Comparison of ENCODE assay signal across 26 mouse cellular contexts in the genomic region with DNA sequence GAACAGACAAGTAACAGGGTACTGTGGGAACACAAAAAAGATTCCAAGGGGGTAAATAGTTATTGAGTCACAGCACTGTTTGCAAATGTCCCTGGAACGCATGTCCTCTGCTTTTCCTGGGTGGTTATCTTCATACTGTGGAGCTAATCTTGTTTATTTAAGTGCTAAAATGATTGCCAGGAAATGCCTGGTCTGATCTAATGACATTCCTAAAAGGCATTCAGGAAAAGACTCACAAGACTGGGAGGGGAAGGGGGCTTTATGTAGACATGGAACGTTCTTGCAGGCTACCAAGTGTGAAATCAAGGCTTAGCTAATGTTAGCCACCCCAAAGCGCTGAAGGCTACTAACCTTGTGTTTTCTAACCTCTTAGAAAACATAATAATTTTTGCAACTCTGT.
DNase-seq lines count a peak whose midpoint lies in the region; ATAC-seq and TF ChIP-seq lines count a peak whose summit lies in the region.
"Had no signal": no experiment of that assay in that cellular context is flagged by ENCODE, and none has a peak within 500 bp of the region (broad histone marks: within the 10 kb centered on the region; RNA-seq: fewer than 3 reads in every experiment).

No protein-coding gene starts in this region.

- no peaks in the 10 kb centered on the region for H3K36me3 ChIP-seq in heart, embryonic 13.5 days
- no peaks in the 10 kb centered on the region for H3K36me3 ChIP-seq in kidney, embryonic 16.5 days (ENCODE audit: insufficient read depth, low read length)
- no peaks in the 10 kb centered on the region for H3K36me3 ChIP-seq in lung, postnatal 0 days (ENCODE audit: insufficient read depth, low read length)
- H3K36me3 ChIP-seq: embryonic facial prominence, embryonic 12.5 days; G1E; hindbrain, embryonic 10.5 days; intestine, embryonic 15.5 days; limb, embryonic 13.5 days; liver, embryonic 13.5 days; neural tube, embryonic 13.5 days had no signal

- no peak for TF ChIP-seq CTCF in lung, postnatal 0 days (IDR thresholded peaks at IDR 0.05)
- TF ChIP-seq CTCF in lung, adult 2 months (IDR thresholded peaks at IDR 0.05; ENCODE audit: insufficient read depth, low read length): no peak

- H3K4me2 ChIP-seq in heart, embryonic 13.5 days: 0 out of 2 replicates have a peak overlapping the region, but pooled peaks have one; percentile 2
- no peak overlapping the region for H3K4me2 ChIP-seq in kidney, embryonic 16.5 days (replicated peaks; ENCODE audit: low read depth, low read length)
- no peak overlapping the region for H3K4me2 ChIP-seq in lung, postnatal 0 days (replicated peaks; ENCODE audit: low read depth, low read length)
- H3K4me2 ChIP-seq: embryonic facial prominence, embryonic 12.5 days; intestine, embryonic 15.5 days; limb, embryonic 13.5 days; liver, embryonic 13.5 days; neural tube, embryonic 13.5 days had no signal

- peaks cover 22% of the 10 kb centered on the region for H3K4me1 ChIP-seq in heart, embryonic 13.5 days
- H3K4me1 ChIP-seq in kidney, embryonic 16.5 days (ENCODE audit: insufficient read depth, low read length): no peaks in the 10 kb centered on the region; the same call in 1 of the 2 replicates
- H3K4me1 ChIP-seq in lung, postnatal 0 days (ENCODE audit: insufficient read depth, low read depth, low read length): no peaks in the 10 kb centered on the region
- H3K4me1 ChIP-seq in lung, adult 2 months (ENCODE audit: control insufficient read depth, insufficient read depth, low read length): peaks cover 3% of the 10 kb centered on the region
- H3K4me1 ChIP-seq: embryonic facial prominence, embryonic 12.5 days; hindbrain, embryonic 10.5 days; intestine, embryonic 15.5 days; limb, embryonic 13.5 days; liver, embryonic 13.5 days; neural tube, embryonic 13.5 days had no signal

- TF ChIP-seq EP300 in lung, postnatal 0 days (IDR thresholded peaks at IDR 0.05): peak; percentile 31; the same call in 1 of the 2 replicates

- TF ChIP-seq POLR2A in lung, adult 2 months (IDR thresholded peaks at IDR 0.05; ENCODE audit: borderline replicate concordance, extremely low read depth, low read depth, low read length): no peak

- peak overlapping the region; percentile 66 for H3K27ac ChIP-seq in heart, embryonic 13.5 days (replicated peaks)
- H3K27ac ChIP-seq in kidney, embryonic 16.5 days (ENCODE audit: low read length): no peak overlapping the region
- H3K27ac ChIP-seq in lung, postnatal 0 days (ENCODE audit: low read length): no peak overlapping the region
- H3K27ac ChIP-seq: embryonic facial prominence, embryonic 12.5 days; hindbrain, embryonic 10.5 days; intestine, embryonic 15.5 days; limb, embryonic 13.5 days; liver, embryonic 13.5 days; neural tube, embryonic 13.5 days had no signal

- no peaks in the 10 kb centered on the region for H3K27me3 ChIP-seq in heart, embryonic 13.5 days (replicated peaks)
- no peaks in the 10 kb centered on the region for H3K27me3 ChIP-seq in kidney, embryonic 16.5 days (ENCODE audit: insufficient read depth, low read length)
- no peaks in the 10 kb centered on the region for H3K27me3 ChIP-seq in lung, postnatal 0 days (replicated peaks; ENCODE audit: insufficient read depth, low read length)
- H3K27me3 ChIP-seq: CH12.LX; embryonic facial prominence, embryonic 12.5 days; intestine, embryonic 15.5 days; limb, embryonic 13.5 days; liver, embryonic 13.5 days; neural tube, embryonic 13.5 days had no signal

- DNase-seq in heart, postnatal 25 days (ENCODE audit: low spot score): no peak
- DNase-seq in kidney, adult 9 months: peak; percentile 14
- DNase-seq in lung, postnatal 0 days (ENCODE audit: low spot score): peak; percentile 5
- DNase-seq in lung, adult 2 months: no peak
- DNase-seq: adrenal gland, adult 2 months; B cell, adult 2 months; cerebellum, adult 11-12 months; cerebellum, postnatal 10 days; gastrocnemius, postnatal 36 days; liver, embryonic 13.5 days; retina, postnatal 1 day; right cerebral cortex, postnatal 25 days; spleen, adult 18-20 months had no signal

- no peak for ATAC-seq in heart, embryonic 13.5 days (ENCODE audit: extremely low read depth, insufficient number of reproducible peaks, low FRiP score, low TSS enrichment)
- ATAC-seq in kidney, embryonic 16.5 days (ENCODE audit: low FRiP score, low TSS enrichment): no peak; the same call in 1 of the 2 replicates
- no peak for ATAC-seq in lung, postnatal 0 days
- no peak for ATAC-seq in cerebellum, adult (ENCODE audit: insufficient number of reproducible peaks, low FRiP score, low TSS enrichment)
- ATAC-seq: hindbrain, embryonic 16.5 days; intestine, embryonic 15.5 days; midbrain, embryonic 16.5 days had no signal

- no peaks in the 10 kb centered on the region for H3K9me3 ChIP-seq in heart, embryonic 13.5 days
- no peaks in the 10 kb centered on the region for H3K9me3 ChIP-seq in kidney, embryonic 16.5 days (ENCODE audit: low read length)
- no peaks in the 10 kb centered on the region for H3K9me3 ChIP-seq in lung, postnatal 0 days (ENCODE audit: low read length)
- H3K9me3 ChIP-seq: embryonic facial prominence, embryonic 12.5 days; G1E; hindbrain, embryonic 10.5 days; intestine, embryonic 15.5 days; limb, embryonic 13.5 days; liver, embryonic 13.5 days; neural tube, embryonic 13.5 days had no signal

- H3K9ac ChIP-seq in heart, embryonic 13.5 days: no peak overlapping the region
- H3K9ac ChIP-seq in kidney, embryonic 16.5 days (replicated peaks; ENCODE audit: low read length): no peak overlapping the region
- H3K9ac ChIP-seq in lung, postnatal 0 days (replicated peaks; ENCODE audit: low read depth): no peak overlapping the region
- H3K9ac ChIP-seq: embryonic facial prominence, embryonic 12.5 days; intestine, embryonic 15.5 days; limb, embryonic 13.5 days; liver, embryonic 13.5 days; neural tube, embryonic 13.5 days had no signal

- intact Hi-C loops in heart, postnatal 25 days (cut with DNase I): no loop called here

- no peak overlapping the region for H3K4me3 ChIP-seq in heart, embryonic 13.5 days
- no peak overlapping the region for H3K4me3 ChIP-seq in kidney, embryonic 16.5 days (ENCODE audit: low read length)
- no peak overlapping the region for H3K4me3 ChIP-seq in lung, postnatal 0 days (ENCODE audit: low read depth, low read length)
- H3K4me3 ChIP-seq in lung, adult 2 months (replicated peaks; ENCODE audit: extremely low read depth, low read depth, low read length): no peak overlapping the region
- H3K4me3 ChIP-seq: embryonic facial prominence, embryonic 12.5 days; hindbrain, embryonic 10.5 days; intestine, embryonic 15.5 days; limb, embryonic 13.5 days; liver, embryonic 13.5 days; myocyte; neural tube, embryonic 13.5 days had no signal

- 23% methylated on average over 3 of the region's 3 CpGs for WGBS in heart, embryonic 13.5 days
- WGBS in kidney, embryonic 16.5 days: 50% methylated on average over 3 of the region's 3 CpGs
- 27% methylated on average over 3 of the region's 3 CpGs for WGBS in lung, postnatal 0 days
- 37% methylated on average over 3 of the region's 3 CpGs for WGBS in lung, adult 2 months

Comparison
In these comparisons a context has a peak if more than half of its experiments do, and no peak if none do; other contexts are left out.
1. DNase-seq: peak in kidney, adult 9 months (single experiment) and lung, postnatal 0 days (single experiment); none in heart, postnatal 25 days (single experiment) and lung, adult 2 months (single experiment).